Mouse (Mus musculus) erythroblast, adult 5-6 weeks (primary cell): ENCODE measurements around the gene Vnn1. TPM values are rescaled to one million over a fixed set of nuclear protein-coding genes. Genes with fewer than 3 reads are reported as not detected.

Experiments
- ATAC-seq: replicated peaks from 2 replicates; pipeline ENCODE4 v1.8.0; 2016; ENCODE audit warnings: moderate number of reproducible peaks, mild to moderate bottlenecking, moderate TSS enrichment, inconsistent platforms; ENCODE audit not compliant: poor library complexity, low FRiP score, severe bottlenecking
- total RNA-seq, 2 experiments: library from RNA; stranded (forward) in 1 of 2; stranded (reverse) in 1 of 2; fragments of 150-400 nt in 1 of 2; fragments of 200-764, 138-1000 nt in 1 of 2; gene quantifications; 2 replicates each; pipeline versions ENCODE4 v1.2.3 to v1.2.4; 2015 to 2017; ENCODE audit warnings: low replicate concordance in 2 of 2

The Vnn1 gene
- not detected in 2 replicates for total RNA-seq (2015; ENCODE audit: low replicate concordance)
- not detected in 2 replicates for total RNA-seq (2017; ENCODE audit: low replicate concordance)

DNA sequence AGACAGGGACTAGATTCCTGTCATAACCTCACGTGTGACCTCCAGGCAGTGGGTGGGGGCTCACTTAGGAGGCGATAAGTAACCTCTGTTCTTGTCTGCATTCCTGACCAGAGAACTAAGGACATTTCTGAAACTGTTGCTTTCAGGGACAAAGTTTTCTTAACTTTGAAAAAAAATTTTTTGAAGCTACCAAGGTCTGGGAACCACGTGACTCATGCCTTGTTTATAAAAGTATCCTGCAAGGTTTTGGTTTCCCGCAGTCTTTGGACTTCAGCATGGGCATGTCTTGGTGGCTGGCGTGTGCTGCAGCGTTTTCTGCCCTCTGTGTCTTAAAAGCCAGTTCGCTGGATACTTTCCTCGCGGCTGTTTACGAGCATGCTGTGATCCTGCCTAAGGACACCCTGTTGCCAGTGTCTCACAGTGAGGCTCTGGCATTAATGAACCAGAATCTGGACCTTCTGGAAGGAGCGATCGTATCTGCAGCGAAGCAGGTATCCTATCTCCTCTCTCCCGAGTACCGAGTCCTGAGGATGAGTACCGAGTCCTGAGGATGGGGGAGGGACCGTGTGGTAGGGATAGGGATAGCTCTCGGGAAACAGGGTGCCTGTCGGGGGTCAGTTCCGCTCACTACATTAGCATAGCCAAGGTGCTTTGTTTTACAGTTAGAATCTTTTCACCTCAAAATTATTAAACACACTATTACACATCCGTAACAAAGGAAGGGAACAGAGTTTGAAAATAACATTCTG, at the start of gene Vnn1:
Gene Vnn1 (plus strand): TSS at position 88 of the 749 bp plus-strand sequence.
- ATAC-seq = no peak

DNA sequence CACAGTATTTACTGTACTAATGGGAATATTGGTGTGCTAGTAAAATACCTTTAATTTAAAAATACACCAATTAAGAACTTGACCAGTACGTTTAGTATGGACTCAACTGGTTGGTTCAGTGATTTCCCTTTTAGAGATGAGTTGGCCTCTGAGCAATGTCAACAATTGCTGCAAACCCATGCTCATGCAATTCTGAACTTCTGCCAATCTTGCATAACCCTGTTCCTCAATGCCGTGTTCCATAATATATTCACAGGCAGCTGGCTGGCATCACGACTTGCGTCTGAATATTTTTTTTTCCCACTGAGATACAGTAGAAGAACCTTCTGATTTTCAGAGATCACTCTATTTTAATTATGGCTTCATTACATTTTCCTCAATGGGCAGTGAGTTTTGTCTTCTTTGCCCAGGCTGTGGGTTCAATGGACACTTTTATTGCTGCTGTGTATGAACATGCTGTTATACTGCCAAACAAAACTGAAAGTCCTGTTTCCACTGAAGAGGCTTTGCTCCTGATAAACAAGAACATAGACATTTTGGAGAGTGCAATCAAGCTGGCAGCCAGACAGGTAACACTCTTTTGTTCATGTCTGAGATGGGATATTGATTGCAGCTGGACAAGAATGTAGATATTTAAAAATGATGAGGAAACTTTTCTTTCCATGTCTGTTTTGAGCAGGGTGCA, 43.1 kb upstream of the Vnn1 start, which contains the start of gene Vnn3:
Gene Vnn3 (plus strand): TSS at position 235 of the 685 bp plus-strand sequence.
- ATAC-seq = no peak

- ATAC-seq = no peak
Observed at GRCm38 (mm10) chr10:23852096-23852495, 42.4 kb upstream of the Vnn1 start.

DNA sequence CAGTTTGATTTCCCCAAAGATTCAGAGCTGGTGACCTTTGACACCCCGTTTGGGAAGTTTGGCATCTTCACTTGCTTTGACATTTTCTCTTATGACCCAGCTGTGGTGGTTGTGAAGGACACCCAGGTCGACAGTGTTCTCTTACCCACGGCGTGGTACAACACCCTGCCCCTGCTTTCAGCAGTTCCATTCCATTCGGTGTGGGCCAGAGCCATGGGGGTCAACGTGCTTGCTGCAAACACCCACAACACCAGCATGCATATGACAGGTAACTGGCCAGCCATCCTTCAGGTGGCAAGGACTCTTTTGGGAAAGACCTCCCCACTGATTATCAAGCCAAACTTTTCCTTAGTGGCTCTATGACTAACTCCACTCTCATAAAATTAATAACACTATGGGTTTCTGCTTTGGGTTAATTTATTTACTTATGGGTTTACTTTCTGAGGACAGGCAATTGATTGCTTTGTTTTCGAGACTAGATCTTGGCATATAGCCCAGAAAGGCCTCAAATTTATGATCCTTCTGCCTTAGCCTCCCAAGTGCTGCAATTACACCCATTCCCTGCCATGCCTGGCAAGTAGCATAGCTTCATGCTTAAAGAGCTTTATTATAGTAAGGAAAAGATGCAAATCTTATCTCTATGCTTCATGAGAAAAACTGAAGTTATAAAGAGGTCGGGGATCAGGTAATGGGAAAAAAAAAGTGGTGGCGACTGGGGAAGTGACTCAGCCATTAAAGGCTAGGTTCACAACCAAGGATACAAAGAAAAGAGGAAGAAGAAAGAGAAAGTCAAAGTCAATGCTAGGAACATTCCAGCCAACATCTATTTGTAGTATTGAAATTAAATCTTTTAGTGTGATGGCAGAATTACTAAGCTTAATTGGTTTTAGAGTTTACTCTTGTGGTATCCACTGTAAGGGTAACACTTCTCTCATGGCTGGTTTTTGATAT, 29.9 kb upstream of the Vnn1 start:
- ATAC-seq = no peak

DNA sequence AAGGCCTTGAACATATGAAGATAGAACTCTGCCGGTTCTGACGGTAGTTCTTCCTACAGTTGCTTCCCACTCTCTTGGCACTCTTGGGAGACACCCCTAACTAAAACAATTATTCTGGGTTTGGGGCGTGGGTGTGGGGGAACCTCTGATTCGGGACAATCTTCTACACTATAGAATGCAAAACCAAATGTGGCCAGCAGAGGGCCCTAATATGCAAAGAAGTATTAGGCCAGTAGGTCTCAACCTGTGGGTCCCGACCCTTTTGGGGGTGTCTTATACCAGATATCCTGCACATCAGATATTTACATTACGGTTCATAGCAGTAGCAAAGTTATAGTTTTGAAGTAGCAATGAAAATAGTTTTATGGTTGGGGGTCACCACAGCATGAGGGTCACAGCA, 13.8 kb upstream of the Vnn1 start:
- ATAC-seq = no peak

- ATAC-seq = no peak
Observed at GRCm38 (mm10) chr10:23884910-23885309, 9.6 kb upstream of the Vnn1 start.

GRCm38 (mm10) chr10:23886060-23886459, 8.4 kb upstream of the Vnn1 start:
- ATAC-seq = no peak

DNA sequence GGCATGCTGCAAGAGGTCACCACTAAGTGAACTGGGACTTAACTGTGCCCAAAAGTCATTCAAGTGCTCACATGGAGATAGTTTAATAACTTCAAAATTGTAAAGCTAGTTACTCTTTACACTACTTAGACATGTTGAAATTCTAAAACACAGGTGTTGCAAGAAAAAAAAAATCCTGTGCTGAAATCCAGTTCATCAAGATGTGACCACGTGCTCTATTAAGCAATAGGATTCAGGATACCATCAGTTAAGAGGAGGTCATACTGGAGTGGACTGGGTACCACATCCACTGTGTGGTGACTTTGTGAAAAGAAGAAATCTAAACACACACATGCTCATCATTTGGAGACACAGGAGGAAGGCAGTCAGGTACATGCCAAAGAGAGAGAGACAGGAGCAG, 1.5 kb upstream of the Vnn1 start:
- ATAC-seq = no peak

DNA sequence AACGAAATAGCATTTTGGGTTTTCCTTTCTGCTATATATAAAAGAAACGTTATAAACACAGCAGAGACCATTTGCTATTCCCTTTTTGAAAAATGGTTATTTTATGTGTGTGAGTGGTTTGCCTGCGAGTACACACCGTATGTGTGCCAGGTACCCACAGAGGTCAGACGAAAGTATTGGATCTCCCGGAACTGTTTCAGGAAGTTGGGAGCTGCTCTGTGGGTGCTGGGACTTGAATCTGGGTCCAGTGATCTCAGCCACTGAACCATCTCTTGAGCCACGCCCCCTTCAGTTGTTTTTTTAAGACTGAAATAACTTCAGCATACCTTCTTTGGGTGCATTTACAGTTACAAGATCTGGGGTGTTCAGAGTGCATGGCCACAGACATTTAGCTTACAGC, 888 bp downstream of the Vnn1 start:
- no peak for ATAC-seq

- ATAC-seq = no peak
Observed at GRCm38 (mm10) chr10:23901119-23901518, 6.6 kb downstream of the Vnn1 start.

GRCm38 (mm10) chr10:23905661-23906060, 11.2 kb downstream of the Vnn1 start:
- no peak for ATAC-seq

- no peak for ATAC-seq
Observed at GRCm38 (mm10) chr10:23920056-23920455, 25.6 kb downstream of the Vnn1 start, which contains the start of gene Taar1. Taar1 (plus strand) TSS chr10:23920356.

- no peak for ATAC-seq
Observed at GRCm38 (mm10) chr10:23922468-23922867, 28.0 kb downstream of the Vnn1 start.

- ATAC-seq = no peak
Observed at GRCm38 (mm10) chr10:23923941-23924340, 29.5 kb downstream of the Vnn1 start.

DNA sequence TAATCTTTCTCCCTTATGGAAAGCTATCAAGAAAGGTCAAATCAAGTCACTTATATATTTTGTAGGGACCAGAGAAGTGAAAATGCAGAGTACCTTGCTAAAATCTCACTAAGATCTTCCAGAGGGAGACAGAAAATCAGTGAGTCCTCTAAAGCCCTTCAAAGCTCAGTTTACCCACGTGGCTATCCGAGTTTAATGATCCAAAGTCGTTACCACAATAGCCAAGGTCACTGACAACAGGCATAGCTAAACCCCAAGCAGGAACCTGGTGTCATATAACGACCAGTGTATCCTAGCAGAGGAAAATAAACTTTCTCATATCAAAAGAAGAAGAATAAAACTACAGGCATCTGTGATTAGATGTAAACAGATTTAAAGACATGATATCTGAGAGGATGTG, 43.1 kb downstream of the Vnn1 start:
- ATAC-seq = no peak

- ATAC-seq = no peak
Observed at GRCm38 (mm10) chr10:23938312-23938711, 43.8 kb downstream of the Vnn1 start, which contains the start of gene Taar2. Taar2 (plus strand) TSS chr10:23938572.

- ATAC-seq = no peak
Observed at GRCm38 (mm10) chr10:23942465-23942864, 48.0 kb downstream of the Vnn1 start.

- ATAC-seq = no peak
Observed at GRCm38 (mm10) chr10:23948026-23948425, 53.5 kb downstream of the Vnn1 start.

GRCm38 (mm10) chr10:23949508-23950005, 55.1 kb downstream of the Vnn1 start, which contains the start of gene Taar3:
Taar3 (plus strand) TSS chr10:23949558.
- ATAC-seq = no peak

GRCm38 (mm10) chr10:23951714-23952113, 57.2 kb downstream of the Vnn1 start:
- ATAC-seq = no peak
